Mouse (Mus musculus): ENCODE data around the gene Rell1. TPM values are rescaled to one million over a fixed set of nuclear protein-coding genes. Genes with fewer than 3 reads are reported as not detected.

Gene Rell1
- polyA plus RNA-seq, 1 experiment from 2014 or later: 13.0 TPM

DNA sequence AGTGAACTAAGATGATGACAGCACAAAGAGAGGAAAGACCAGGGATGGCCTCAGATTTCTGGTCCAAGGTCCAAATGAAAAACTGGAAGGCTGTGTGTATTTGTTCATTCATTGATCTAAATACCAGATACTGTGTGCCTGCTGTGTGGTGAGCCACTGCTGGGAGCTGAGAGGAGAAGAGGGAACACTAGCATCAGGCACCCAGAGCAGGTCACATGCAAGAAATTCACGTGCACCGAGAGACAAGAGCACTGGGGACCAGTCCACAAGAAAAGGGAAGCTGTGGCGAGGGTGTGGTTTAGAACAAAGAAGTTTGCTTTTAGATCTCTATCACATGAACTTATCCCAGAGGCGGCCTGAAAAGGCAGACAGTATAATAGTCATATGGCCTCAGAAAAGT, 30.1 kb downstream of the Rell1 start:
- Histone ChIP-seq H3K27me3 (replicated peaks; ENCODE audit: control insufficient read depth, insufficient read depth, low read length) (no peaks in the 10 kb centered on the region), H3K36me3 (ENCODE audit: control insufficient read depth, insufficient read depth) (0 out of 2 replicates have a peak, but pooled peaks cover 4% of the 10 kb centered on the region), H3K27ac (ENCODE audit: low read length) (no peak overlapping the region), H3K9me3 (ENCODE audit: control insufficient read depth, low read length) (no peaks in the 10 kb centered on the region), H3K9ac (replicated peaks; ENCODE audit: low read depth, low read length) (no peak overlapping the region), H3K4me2 (ENCODE audit: low read length) (no peak overlapping the region), H3K4me1 (replicated peaks; ENCODE audit: control insufficient read depth, insufficient read depth, low read length) (no peaks in the 10 kb centered on the region), H3K4me3 (replicated peaks; ENCODE audit: low read length) (no peak overlapping the region)
- ATAC-seq: no peak
- 71% methylated on average over 4 of the region's 4 CpGs for WGBS

GRCm38 (mm10) chr5:63936740-63937139, 32.0 kb downstream of the Rell1 start:
- no peak overlapping the region for H3K4me3 ChIP-seq (replicated peaks; ENCODE audit: low read length)
- H3K4me2 ChIP-seq (ENCODE audit: low read length): no peak overlapping the region
- 83% methylated on average over 6 of the region's 6 CpGs for WGBS

GRCm38 (mm10) chr5:63935581-63935980, 33.1 kb downstream of the Rell1 start:
- Histone ChIP-seq H3K27ac (ENCODE audit: low read length) (no peak overlapping the region), H3K4me2 (ENCODE audit: low read length) (no peak overlapping the region), H3K4me1 (replicated peaks; ENCODE audit: control insufficient read depth, insufficient read depth, low read length) (0 out of 2 replicates have a peak, but pooled peaks cover 3% of the 10 kb centered on the region), H3K9ac (replicated peaks; ENCODE audit: low read depth, low read length) (no peak overlapping the region), H3K4me3 (replicated peaks; ENCODE audit: low read length) (no peak overlapping the region), H3K9me3 (ENCODE audit: control insufficient read depth, low read length) (no peaks in the 10 kb centered on the region), H3K36me3 (ENCODE audit: control insufficient read depth, insufficient read depth) (0 out of 2 replicates have a peak, but pooled peaks cover 4% of the 10 kb centered on the region), H3K27me3 (replicated peaks; ENCODE audit: control insufficient read depth, insufficient read depth, low read length) (no peaks in the 10 kb centered on the region)
- no peak for ATAC-seq
- WGBS: 93% methylated on average over 6 of the region's 6 CpGs

More at GRCm38 (mm10) chr5:63936740-63937139, 32.0 kb downstream of the Rell1 start:
- H3K4me1 ChIP-seq (replicated peaks; ENCODE audit: control insufficient read depth, insufficient read depth, low read length): 0 out of 2 replicates have a peak, but pooled peaks cover 3% of the 10 kb centered on the region
- H3K27me3 ChIP-seq (replicated peaks; ENCODE audit: control insufficient read depth, insufficient read depth, low read length): no peaks in the 10 kb centered on the region
- no peak overlapping the region for H3K9ac ChIP-seq (replicated peaks; ENCODE audit: low read depth, low read length)
- no peak for ATAC-seq
- 0 out of 2 replicates have a peak, but pooled peaks cover 4% of the 10 kb centered on the region for H3K36me3 ChIP-seq (ENCODE audit: control insufficient read depth, insufficient read depth)
- no peak overlapping the region for H3K27ac ChIP-seq (ENCODE audit: low read length)
- H3K9me3 ChIP-seq (ENCODE audit: control insufficient read depth, low read length): no peaks in the 10 kb centered on the region

GRCm38 (mm10) chr5:63932829-63933228, 35.9 kb downstream of the Rell1 start:
- no peak overlapping the region for H3K4me2 ChIP-seq (ENCODE audit: low read length)
- whole genome bisulfite sequencing: 31% methylated on average over 10 of the region's 10 CpGs
- H3K9me3 ChIP-seq (ENCODE audit: control insufficient read depth, low read length): no peaks in the 10 kb centered on the region
- 0 out of 2 replicates have a peak, but pooled peaks cover 4% of the 10 kb centered on the region for H3K36me3 ChIP-seq (ENCODE audit: control insufficient read depth, insufficient read depth)
- H3K4me1 ChIP-seq (replicated peaks; ENCODE audit: control insufficient read depth, insufficient read depth, low read length): 0 out of 2 replicates have a peak, but pooled peaks cover 3% of the 10 kb centered on the region
- H3K27me3 ChIP-seq (replicated peaks; ENCODE audit: control insufficient read depth, insufficient read depth, low read length): no peaks in the 10 kb centered on the region
- H3K9ac ChIP-seq (replicated peaks; ENCODE audit: low read depth, low read length): no peak overlapping the region
- ATAC-seq: no peak
- no peak overlapping the region for H3K27ac ChIP-seq (ENCODE audit: low read length)
- no peak overlapping the region for H3K4me3 ChIP-seq (replicated peaks; ENCODE audit: low read length)

- H3K4me1 ChIP-seq (replicated peaks; ENCODE audit: control insufficient read depth, insufficient read depth, low read length): 0 out of 2 replicates have a peak, but pooled peaks cover 3% of the 10 kb centered on the region
- no peaks in the 10 kb centered on the region for H3K27me3 ChIP-seq (replicated peaks; ENCODE audit: control insufficient read depth, insufficient read depth, low read length)
- no peak overlapping the region for H3K9ac ChIP-seq (replicated peaks; ENCODE audit: low read depth, low read length)
- WGBS: 74% methylated on average over 4 of the region's 4 CpGs
- no peak overlapping the region for H3K4me3 ChIP-seq (replicated peaks; ENCODE audit: low read length)
- 0 out of 2 replicates have a peak, but pooled peaks cover 4% of the 10 kb centered on the region for H3K36me3 ChIP-seq (ENCODE audit: control insufficient read depth, insufficient read depth)
- no peaks in the 10 kb centered on the region for H3K9me3 ChIP-seq (ENCODE audit: control insufficient read depth, low read length)
- no peak overlapping the region for H3K4me2 ChIP-seq (ENCODE audit: low read length)
- ATAC-seq: no peak
- H3K27ac ChIP-seq (ENCODE audit: low read length): no peak overlapping the region
Observed at GRCm38 (mm10) chr5:63930824-63931358, 37.8 kb downstream of the Rell1 start.

- Histone ChIP-seq H3K9me3 (ENCODE audit: control insufficient read depth, low read length) (no peaks in the 10 kb centered on the region), H3K36me3 (ENCODE audit: control insufficient read depth, insufficient read depth) (no peaks in the 10 kb centered on the region; the same call in 1 of the 2 replicates), H3K27me3 (replicated peaks; ENCODE audit: control insufficient read depth, insufficient read depth, low read length) (no peaks in the 10 kb centered on the region), H3K27ac (ENCODE audit: low read length) (no peak overlapping the region), H3K4me2 (ENCODE audit: low read length) (no peak overlapping the region), H3K4me3 (replicated peaks; ENCODE audit: low read length) (no peak overlapping the region), H3K9ac (replicated peaks; ENCODE audit: low read depth, low read length) (no peak overlapping the region), H3K4me1 (replicated peaks; ENCODE audit: control insufficient read depth, insufficient read depth, low read length) (no peaks in the 10 kb centered on the region)
- 91% methylated on average over 14 of the region's 14 CpGs for WGBS
- ATAC-seq: no peak
Observed at GRCm38 (mm10) chr5:63925035-63925628, 43.6 kb downstream of the Rell1 start.

DNA sequence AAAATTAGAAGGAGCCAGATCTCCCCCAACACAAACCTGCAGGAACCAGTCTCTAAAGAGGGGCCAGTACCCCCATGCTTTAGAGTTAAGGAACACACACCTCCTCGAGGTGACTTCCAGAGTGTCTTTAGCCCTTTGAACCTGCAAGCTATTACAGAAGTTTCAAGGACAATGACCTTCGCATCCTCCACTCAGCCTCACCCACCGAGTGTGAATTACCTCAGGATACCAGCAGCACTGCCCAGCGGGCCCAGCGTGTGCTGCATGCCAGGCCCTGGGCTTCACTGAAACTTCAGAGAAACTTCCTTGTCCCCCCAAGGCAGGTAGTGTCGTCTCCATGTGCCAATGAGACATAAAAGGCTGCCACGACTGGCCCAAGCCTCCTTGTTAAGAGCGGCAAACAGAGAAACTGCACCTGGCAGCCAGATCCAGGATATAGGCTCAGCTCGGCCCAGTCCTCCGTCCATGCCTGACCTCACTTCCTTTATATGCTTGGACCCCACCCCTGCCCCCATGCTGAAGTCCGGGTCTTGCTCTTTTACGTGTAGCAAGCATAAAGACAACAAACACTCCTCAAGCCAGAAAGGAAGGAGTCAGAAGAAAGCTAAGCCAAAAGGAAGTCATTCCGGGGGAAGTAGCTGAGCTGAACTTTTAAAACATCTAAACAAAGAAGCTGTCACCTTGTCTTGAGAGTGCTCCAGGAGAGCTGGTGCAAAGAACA, 45.2 kb downstream of the Rell1 start:
- 81% methylated on average over 13 of the region's 13 CpGs for WGBS
- Histone ChIP-seq H3K36me3 (ENCODE audit: control insufficient read depth, insufficient read depth) (no peaks in the 10 kb centered on the region; the same call in 1 of the 2 replicates), H3K9me3 (ENCODE audit: control insufficient read depth, low read length) (no peaks in the 10 kb centered on the region), H3K27me3 (replicated peaks; ENCODE audit: control insufficient read depth, insufficient read depth, low read length) (no peaks in the 10 kb centered on the region), H3K4me2 (ENCODE audit: low read length) (no peak overlapping the region), H3K4me1 (replicated peaks; ENCODE audit: control insufficient read depth, insufficient read depth, low read length) (no peaks in the 10 kb centered on the region), H3K9ac (replicated peaks; ENCODE audit: low read depth, low read length) (no peak overlapping the region), H3K27ac (ENCODE audit: low read length) (no peak overlapping the region), H3K4me3 (replicated peaks; ENCODE audit: low read length) (no peak overlapping the region)
- no peak for ATAC-seq

DNA sequence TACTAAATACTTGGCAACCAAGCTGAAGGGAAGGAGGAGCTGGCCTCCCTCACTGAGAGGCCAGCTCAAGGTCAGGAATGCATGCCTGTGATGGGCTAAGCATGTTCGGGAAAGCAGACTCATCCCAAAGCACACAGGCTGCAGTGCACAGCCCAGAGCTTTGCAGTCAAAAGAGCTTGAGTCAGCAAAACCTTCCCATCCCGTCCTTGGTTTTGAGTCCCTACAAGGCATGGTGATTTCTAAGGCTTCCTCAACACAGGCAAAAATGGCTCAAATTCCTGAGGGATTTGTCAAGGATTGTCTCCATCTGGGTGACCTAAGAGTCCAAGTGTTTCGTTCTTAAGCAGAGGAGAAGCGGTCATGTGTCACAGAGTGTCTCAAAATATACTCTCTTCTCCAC, 50.5 kb downstream of the Rell1 start:
- no peak overlapping the region for H3K4me2 ChIP-seq (ENCODE audit: low read length)
- H3K9me3 ChIP-seq (ENCODE audit: control insufficient read depth, low read length): no peaks in the 10 kb centered on the region
- no peak overlapping the region for H3K27ac ChIP-seq (ENCODE audit: low read length)
- no peaks in the 10 kb centered on the region for H3K27me3 ChIP-seq (replicated peaks; ENCODE audit: control insufficient read depth, insufficient read depth, low read length)
- no peak for ATAC-seq
- WGBS: 79% methylated on average over 4 of the region's 4 CpGs
- no peaks in the 10 kb centered on the region for H3K4me1 ChIP-seq (replicated peaks; ENCODE audit: control insufficient read depth, insufficient read depth, low read length)
- no peak overlapping the region for H3K9ac ChIP-seq (replicated peaks; ENCODE audit: low read depth, low read length)
- no peaks in the 10 kb centered on the region for H3K36me3 ChIP-seq (ENCODE audit: control insufficient read depth, insufficient read depth)
- no peak overlapping the region for H3K4me3 ChIP-seq (replicated peaks; ENCODE audit: low read length)

GRCm38 (mm10) chr5:63916457-63917139, 52.1 kb downstream of the Rell1 start:
- Histone ChIP-seq H3K36me3 (ENCODE audit: control insufficient read depth, insufficient read depth) (no peaks in the 10 kb centered on the region), H3K9ac (replicated peaks; ENCODE audit: low read depth, low read length) (no peak overlapping the region), H3K4me2 (ENCODE audit: low read length) (no peak overlapping the region), H3K4me1 (replicated peaks; ENCODE audit: control insufficient read depth, insufficient read depth, low read length) (no peaks in the 10 kb centered on the region), H3K27ac (ENCODE audit: low read length) (no peak overlapping the region), H3K27me3 (replicated peaks; ENCODE audit: control insufficient read depth, insufficient read depth, low read length) (no peaks in the 10 kb centered on the region), H3K9me3 (ENCODE audit: control insufficient read depth, low read length) (no peaks in the 10 kb centered on the region), H3K4me3 (replicated peaks; ENCODE audit: low read length) (no peak overlapping the region)
- ATAC-seq: no peak
- whole genome bisulfite sequencing: 91% methylated on average over 10 of the region's 10 CpGs

All from forebrain, embryonic 16.5 days (tissue).